Mouse (Mus musculus) mature B cell (primary cell): ENCODE data around the gene Tnxb.

Experiments
- in situ Hi-C: fragments of 300-500 bp; cut with MboI; formaldehyde crosslinking; loops from 2 replicates; pipeline ENCODE4 v1.14.3; 2019

The Tnxb gene

DNA sequence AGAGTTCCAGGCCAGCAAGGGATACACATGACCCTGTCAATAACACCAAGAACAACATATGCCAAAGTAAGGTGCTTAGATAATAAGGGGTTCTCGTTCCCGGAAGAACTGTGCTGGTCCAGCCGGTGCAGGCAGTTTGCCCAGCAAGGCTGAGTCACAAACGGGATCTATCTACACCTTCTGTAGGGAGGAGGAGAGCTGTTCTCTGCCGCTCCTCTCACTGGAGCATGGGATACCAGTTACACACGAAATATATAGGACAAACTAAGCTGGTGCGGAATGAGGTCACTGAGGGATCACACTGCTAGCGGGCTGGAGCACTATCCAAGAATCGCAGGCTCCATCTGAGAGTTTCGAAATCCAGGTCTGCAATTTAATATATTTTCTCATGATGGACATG, 26.4 kb upstream of the Tnxb start:
- in situ Hi-C loops: no loop called here

DNA sequence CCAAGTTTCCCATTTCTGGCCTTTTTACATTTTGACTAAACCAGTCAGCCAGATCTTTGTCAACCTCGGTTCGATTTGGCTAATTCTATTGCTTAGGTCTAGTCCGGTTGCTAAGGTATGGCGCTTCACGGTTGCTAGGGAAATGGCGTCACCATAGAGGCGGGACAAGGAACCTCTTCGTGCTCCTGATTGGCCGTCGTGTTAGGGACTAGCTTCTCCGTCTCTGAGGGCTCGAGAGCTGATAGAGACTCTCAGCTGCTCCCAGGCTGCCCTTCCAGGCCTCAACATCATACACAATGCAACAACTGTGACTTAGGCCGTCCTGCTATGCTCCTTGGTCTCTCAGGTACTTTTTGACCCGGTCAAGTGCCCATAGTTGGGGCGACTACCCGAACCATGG, 25.7 kb upstream of the Tnxb start, which contains the start of gene Fkbpl:
Fkbpl (plus strand) TSS at position 157 of the 400 bp plus-strand sequence.
- in situ Hi-C loops: no loop called here

DNA sequence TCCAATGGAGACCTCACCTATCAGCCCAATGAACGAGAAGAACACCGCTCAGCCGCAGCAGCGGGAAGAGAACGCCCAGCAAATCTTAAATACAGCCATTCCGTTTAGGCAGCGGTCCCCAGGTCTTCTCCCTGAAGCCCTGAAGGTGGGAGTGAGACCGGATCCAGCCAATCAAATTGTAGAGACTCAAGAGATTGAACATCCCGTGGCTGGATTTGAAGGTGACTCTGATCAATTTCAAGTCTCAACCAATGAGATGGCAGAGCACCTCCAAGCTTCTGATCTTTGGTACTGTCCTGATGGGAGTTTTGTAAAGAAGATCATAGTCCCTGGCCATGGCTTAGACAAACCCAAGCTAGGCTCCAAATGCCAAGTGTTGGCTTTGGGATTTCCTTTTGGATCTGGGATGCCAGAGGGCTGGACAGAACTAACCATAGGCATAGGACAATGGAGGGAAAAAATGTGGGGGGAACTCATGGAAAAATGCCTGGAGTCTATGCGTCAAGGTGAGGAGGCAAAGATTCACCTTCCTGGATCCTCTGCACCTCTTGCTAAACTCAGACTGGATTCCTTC, 25.0 kb upstream of the Tnxb start:
- in situ Hi-C loops: no loop called here

DNA sequence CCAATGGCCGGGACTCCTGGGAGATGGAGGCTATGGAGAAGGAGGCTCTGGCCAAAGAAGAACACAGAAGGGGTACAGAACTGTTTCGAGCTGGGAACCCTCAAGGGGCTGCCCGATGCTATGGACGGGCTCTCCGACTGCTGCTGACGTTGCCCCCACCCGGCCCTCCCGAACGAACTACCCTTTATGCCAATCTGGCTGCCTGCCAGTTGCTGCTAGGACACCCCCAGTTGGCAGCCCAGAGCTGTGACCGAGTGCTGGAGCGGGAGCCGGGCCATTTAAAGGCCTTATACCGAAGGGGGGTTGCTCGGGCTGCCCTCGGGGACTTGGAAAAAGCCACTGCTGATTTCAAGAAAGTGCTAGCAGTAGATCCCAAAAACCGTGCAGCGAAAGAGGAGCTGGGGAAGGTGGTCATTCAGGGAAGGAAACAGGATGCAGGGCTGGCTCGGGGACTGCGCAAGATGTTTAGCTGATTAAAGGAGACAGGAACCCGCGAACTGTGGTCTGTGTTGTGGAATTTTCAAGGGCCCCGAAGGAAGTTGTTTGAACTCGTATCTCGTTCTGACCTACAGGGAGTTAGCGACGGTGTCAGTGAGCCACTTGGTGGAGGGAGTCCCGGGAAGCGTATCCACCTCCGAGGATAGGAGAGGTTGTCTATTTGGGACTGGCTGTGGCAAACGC, 24.4 kb upstream of the Tnxb start:
- in situ Hi-C loops: no loop called here

DNA sequence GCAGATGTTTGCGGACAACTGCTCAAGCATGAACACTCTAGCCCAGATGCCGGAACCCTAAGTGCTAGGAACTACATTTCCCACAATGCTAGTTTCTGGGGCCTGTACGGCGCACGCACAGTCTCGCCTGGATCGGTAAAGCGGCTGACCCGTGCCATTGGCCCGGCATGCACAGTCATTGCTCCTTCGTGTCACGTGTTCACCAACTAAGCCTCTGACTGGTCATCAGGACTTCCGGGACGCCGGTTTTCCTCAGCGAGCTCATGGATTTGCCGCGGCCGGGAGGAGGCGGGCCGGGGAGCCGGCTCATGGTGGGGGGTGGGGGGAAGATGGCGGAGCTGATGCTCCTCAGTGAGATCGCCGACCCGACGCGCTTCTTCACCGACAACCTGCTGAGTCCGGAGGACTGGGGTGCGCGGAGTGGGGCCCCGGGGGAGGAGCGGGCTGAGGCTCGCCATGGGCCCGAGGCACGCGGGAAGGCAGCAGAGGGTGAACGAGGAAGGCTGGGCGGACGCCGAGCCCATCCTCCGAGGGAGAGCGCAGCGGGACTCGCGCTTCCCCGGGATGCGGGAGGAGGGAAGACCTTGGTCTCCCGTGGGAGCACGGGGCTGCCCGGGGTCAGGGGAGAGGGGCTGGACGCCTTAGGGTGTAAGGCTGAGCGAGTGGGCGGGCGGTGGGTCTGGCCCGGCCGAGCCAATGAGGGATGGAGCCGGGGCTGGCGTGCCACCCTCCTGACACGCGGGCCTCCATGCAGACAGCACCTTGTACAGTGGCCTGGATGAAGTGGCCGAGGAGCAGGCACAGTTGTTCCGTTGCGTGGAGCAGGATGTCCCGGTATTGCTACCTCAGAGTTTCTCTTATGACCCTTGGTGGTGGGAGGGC, 23.2 kb upstream of the Tnxb start, which contains the start of gene Atf6b:
Atf6b (plus strand) TSS at position 241 of the 882 bp plus-strand sequence.
- in situ Hi-C loops: no loop called here

DNA sequence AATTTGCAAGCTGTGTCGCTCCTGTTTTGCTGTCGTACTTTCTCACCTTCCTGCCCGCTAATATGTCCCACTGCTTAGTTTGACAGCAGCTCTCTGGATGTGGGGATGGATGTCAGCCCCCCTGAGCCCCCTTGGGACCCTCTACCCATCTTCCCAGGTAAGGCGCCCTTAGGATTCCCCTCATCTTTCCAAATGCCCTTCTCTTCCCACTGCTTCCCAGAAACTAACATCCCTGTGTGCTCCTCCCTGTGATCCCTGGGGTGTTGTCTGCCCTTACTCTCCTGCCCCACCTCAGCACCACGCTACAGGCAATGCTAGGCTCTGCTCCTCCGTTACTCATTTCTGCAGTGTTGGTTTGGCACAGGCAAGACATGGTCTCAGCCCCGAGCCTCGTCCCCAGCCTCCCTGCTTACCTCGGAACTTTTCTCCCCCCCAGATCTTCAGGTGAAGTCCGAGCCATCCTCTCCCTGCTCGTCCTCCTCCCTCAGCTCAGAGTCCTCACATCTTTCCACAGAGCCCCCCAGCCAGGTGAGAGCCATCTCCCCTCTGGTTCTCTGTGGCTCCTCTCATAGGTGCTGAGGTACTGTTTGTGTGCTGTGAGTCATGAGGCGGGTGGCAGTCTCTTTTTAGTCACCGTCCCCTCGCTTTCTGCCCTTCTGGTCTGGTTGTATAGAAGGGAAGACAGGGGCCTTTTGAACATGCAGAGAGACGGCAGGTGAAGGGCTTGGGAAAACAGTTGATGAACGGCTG, 22.0 kb upstream of the Tnxb start:
- in situ Hi-C loops: no loop called here

DNA sequence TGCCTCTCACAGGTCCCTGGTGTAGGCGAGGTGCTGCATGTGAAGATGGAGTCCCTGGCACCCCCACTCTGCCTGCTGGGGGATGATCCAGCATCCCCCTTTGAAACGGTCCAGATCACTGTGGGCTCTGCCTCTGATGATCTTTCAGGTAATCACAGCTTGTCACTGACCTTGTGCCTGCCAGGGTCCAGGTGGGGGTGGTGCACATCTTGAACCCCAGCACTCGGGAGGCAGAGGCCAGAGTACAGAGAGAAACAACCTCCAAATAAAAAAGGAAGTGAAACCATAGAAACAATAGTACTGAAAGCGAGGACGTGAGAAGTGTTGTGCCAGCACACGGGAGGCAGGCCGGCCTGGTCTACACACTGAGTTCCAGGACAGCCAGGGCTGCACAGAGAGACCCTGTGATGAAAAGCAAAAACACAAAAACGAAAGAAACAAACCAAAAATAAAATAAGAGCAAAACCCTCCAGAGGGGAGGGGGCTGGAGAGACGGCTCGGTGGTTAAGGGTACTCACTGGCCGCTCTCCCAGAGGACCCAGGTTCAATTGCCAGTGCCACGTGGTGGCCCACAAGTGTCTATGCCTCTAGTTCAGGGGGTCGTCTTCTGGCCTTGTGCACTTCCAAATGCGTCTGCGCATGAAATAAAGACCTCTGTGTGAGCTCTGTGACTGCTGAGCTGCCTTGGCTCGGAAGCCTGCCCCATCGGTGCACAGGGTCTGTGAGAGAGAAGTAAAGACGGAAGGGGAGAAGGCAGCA, 21.1 kb upstream of the Tnxb start:
- in situ Hi-C loops: no loop called here

DNA sequence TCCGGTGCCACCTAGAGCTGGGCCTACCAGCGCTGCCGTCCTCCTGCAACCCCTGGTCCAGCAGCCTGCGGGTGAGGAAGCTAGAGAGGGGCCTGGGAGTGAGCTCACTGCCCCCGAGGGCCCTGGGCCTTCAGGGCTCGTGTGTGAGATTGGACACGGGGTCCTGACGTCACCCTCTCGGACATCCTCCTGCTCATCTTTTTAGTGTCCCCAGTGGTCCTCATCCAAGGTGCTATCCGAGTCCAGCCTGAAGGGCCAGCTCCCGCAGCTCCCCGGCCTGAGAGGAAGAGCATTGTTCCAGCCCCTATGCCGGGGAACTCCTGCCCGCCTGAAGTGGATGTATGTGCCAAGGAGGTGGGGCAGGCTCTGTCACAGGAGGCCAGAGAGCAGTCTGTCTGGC, 19.6 kb upstream of the Tnxb start:
- in situ Hi-C loops: no loop called here

DNA sequence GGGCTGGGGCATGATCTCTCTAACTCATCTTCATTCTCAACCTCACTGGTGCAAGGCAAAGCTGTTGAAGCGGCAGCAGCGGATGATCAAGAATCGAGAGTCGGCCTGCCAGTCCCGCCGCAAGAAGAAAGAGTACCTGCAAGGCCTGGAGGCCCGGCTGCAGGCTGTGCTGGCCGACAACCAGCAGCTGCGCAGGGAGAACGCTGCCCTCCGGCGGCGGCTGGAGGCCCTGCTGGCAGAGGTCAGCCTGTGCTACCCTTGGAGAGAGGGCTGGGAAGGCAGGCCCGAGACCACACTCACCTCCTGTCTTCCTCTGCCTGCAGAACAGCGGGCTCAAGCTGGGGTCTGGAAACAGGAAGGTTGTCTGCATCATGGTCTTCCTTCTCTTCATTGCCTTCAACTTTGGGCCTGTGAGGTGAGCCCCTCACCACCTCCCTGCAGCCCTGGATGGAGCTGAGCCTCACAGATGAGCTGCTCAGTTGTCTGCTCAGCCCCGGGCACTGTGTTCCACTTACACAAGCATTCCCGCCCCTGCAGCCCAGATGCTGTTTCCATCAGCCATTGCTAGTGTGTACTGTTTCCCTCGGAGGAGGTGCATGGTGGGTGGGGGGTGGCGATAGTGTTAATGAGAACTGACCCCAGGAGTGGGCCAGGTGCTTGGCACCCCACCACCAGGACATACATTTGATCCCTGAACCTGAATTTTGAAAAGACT, 18.7 kb upstream of the Tnxb start:
- in situ Hi-C loops: no loop called here

DNA sequence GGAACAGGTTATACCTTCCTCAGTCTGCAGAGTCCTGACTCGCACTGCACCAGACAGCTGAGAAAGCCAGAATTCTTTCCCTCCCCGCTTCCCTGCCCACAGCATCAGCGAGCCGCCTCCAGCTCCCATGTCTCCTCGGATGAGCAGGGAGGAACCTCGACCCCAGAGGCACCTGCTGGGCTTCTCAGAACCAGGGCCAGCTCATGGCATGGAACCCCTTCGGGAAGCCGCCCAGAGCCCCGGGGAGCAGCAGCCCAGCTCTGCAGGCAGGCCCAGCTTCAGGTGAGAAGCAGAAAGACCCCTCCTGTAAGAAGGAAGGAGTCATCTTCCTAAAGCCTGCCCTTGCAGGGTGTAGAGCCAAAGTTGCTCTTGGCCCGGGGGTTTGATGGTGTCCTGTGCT, 17.8 kb upstream of the Tnxb start:
- in situ Hi-C loops: no loop called here

DNA sequence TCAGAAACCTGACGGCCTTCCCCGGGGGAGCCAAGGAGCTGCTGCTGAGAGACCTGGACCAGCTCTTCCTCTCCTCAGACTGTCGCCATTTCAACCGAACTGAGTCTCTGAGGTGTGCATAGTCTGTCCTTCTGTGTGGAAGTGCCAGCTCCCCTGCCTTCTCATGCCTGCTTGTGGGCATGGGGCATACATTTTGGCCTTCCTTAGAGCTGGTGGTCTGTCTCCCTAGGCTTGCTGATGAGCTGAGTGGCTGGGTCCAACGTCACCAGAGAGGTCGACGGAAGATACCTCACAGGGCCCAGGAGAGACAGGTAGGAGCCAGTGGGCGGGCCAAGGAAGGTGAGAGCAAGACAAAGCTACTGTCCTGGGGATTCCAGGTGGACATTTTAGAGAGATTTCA, 17.4 kb upstream of the Tnxb start:
- in situ Hi-C loops: no loop called here

DNA sequence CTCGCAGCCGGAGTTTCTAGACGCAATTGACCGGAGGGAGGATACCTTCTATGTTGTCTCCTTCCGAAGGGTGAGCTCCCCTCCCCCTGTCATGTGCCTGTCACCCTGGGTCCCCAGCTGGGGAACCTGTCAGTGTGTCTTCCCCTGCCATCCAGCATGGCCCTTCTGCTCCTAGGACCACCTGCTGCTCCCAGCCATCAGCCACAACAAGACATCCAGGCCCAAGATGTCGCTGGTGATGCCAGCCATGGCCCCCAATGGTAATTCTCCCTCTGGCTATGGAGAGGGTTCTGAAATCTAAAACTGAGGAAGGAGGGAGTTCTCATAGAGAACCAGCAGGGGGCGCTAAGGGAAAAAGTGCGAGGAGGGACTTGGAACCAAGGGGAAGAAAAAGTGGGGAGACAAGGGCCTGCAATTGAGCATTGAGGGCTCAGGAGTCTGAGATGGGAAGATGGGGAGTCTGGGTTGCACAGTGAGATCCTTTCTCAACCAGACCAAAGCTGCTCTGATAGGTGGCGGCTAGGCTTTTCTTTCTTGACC, 16.5 kb upstream of the Tnxb start:
- in situ Hi-C loops: no loop called here

DNA sequence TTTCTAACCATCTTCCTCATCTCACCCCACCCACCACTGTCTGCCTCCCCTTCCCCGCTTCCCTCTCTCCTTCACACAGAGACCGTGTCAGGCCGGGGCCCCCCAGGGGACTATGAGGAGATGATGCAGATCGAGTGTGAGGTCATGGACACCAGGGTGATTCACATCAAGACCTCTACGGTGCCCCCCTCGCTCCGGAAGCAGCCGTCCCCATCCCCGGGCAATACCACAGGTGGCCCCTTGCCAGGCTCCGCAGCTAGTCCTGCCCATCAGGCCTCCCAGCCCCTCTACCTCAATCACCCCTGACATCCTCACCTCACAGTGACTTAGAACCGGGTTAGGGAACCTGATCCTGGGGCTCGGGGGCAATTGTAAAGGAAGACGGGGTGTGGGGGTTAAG, 15.9 kb upstream of the Tnxb start:
- in situ Hi-C loops: no loop called here

DNA sequence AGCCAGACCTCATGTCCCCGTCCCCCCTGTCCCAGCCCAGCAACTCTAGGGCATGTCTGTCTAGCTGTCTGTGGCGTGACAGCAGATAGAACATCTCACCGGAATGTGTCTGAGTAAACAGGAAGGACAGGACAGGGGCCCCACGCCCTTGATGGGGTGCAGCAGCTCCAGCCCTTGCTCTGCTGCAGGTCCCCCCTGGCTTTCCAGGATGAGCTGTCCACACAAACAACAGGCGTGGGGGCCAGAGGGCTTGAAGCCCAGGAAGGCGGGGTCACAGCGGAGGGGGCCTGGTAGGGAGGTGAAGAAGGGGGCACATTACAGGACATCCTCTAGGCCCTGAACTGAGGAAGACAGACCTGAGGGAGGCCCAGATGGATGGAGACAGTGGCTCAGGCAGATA, 15.2 kb upstream of the Tnxb start:
- in situ Hi-C loops: no loop called here

DNA sequence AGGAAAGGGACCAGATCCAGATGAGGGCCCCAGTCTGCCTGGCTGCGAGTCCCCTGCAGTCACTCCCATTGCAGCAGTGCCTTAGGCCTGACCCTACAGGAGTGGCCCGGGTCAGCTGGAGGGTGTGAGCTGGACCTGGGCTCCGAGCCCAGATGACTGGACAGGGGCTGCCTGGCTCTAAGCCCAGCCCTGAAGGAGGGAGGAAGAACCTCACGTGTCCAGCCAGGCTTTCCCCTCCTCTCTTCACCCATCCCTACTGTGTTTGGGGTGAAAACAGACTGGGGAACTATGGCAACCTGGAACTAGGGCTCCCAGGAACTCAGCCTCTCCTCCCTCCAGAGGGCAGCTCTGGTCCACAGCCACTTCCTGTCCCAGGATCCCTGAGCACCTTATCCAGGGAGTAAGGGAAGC, 14.7 kb upstream of the Tnxb start:
- in situ Hi-C loops: no loop called here

DNA sequence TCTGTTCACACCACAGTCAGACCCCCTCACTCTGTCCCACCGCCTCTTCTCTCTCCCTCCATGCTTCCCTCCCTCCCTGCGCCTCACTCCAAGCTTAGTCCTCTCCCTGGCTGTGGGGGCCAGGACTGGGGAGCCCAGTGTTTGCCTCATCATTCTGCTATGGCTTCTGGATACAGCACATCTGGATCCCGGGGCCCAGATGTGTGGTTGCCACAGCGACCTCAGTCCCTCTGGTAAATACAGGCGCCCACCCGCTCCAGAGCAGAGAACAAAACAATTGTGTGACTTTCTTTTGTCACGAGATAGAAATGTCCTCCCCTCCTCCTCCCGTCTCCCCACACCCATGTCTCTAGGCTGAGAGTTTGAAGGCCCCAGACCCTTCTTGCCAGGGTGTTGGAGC, 13.7 kb upstream of the Tnxb start:
- in situ Hi-C loops: no loop called here

DNA sequence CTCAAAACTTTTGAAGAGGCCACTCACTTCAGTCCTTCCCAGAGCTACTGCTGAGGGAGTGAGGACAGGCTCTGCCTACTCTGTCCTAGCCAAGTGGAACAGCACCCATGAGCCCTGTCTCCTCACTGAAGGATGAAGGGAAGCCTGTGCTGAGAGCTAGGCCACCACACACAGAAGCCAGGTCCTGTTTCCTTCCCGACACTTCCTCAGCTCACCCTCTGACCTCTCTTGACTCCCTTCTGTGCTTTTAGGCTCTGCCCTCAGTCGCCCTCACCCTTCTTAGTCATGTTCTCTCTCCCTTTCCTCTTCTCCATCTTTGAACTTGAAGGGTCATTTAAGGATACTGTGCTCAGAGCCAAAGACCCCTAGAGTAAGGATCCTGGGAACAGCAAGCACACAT, 13.1 kb upstream of the Tnxb start:
- in situ Hi-C loops: no loop called here

DNA sequence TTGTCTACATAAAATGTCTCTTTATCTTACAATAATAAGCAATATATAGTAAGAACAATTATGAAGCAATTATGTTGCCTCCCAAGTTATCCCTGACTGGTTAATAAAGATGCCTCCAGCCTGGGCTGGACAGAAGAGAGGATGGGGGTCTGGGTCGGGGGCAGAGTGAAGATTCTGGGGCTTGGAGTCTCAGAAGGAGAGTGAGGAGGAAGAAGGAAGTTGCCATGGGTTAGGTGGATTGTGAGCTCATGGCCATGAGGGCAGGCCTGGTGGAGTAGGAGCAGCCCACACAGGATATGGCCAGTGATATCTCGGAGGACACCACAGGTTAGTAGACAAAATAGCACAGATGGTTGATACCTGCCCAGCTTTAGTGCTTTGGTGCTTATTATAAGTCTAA, 12.2 kb upstream of the Tnxb start:
- in situ Hi-C loops: no loop called here

DNA sequence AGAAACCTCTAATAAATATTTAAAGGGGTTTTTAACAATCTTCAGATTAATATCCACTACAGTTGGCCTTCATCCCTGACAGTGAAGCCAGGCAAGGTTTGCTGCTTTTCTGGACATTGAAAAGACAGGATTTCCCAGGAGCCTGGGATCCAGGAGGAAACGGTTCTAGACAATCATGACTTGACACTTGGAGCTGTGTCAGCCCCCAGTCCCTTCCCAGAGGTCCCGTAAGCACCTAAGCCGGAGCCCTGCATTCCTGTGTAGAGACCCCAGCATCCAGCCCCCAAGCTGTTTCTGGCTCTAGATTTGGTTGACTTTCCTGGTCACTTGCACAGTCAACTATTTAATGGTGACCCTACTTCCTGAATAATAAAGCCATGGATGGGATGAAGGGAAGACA, 11.7 kb upstream of the Tnxb start:
- in situ Hi-C loops: no loop called here

DNA sequence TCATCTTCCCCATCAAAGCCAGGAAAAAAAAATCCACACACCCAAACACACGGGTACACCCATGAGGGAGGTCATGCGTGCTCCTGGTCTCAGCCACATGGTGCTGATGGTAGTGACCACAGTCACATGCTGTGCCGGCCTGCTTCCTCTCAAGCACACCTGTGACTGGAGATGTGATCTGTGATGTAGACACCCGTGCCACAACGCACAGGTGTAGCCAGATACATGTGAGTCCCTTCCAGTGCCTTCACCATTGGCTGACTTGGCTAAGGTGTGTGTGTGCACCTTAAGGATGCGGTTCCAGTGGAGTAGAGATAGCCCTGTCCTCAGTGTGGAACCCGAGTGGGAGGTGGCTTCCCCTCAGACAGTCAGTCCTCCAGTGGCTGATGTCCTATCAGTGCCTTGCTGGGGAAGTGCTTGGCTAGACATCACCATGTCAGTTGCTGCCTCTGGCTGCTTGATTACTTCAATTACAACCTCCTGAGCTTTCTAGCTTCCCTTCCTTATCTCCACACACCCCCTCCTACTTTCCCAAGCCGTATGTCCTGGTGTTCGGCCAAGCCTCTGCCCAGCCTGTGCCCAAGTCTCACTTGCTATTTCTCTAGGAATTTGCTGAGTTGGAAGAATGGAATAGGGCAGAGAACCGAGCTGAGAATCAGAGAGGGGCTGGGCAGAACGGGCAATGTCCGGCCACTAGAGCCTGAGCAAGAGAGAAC, 11.0 kb upstream of the Tnxb start:
- in situ Hi-C loops: no loop called here
